Mouse (Mus musculus) heart, postnatal 0 days (tissue): ENCODE measurements at regions not wholly inside any gene's neighbourhood (a gene's known extent, or its start where the extent isn't known, plus 50 kb on each side); places are given as distances from the start of the nearest gene placed in this dataset.

Experiments
- CTCF ChIP-seq: IDR thresholded peaks from 2 replicates; pipeline ENCODE4 v1.5.1; 2016; ENCODE audit warnings: antibody characterized with exemption, control low read depth, low read depth
- EP300 ChIP-seq: IDR thresholded peaks from 2 replicates; pipeline ENCODE4 v1.6.1; 2016; ENCODE audit warnings: antibody characterized with exemption, low read depth

GRCm38 (mm10) chr7:54565569-54566179 is 269.6 kb upstream of the Luzp2 start:
- TF ChIP-seq CTCF = no peak
- TF ChIP-seq EP300 = no peak
